Mouse (Mus musculus) G1E (cell line): ENCODE measurements at regions not wholly inside any gene's neighbourhood (a gene's known extent, or its start where the extent isn't known, plus 50 kb on each side); places are given as distances from the start of the nearest gene placed in this dataset.

ENCODE experiments used
- ATAC-seq: 2 replicates; pipeline ENCODE4 v1.8.0; 2016; ENCODE audit warnings: mild to moderate bottlenecking; ENCODE audit not compliant: insufficient number of reproducible peaks, poor library complexity, low FRiP score, severe bottlenecking; ENCODE audit errors: extremely low read depth
- DNase-seq: peaks from one replicate; pipeline ENCODE4 v3.0.0; 2012; ENCODE audit warnings: low spot score
- H3K27me3 ChIP-seq: 2 replicates; pipeline ENCODE4 v1.6.1; 2012; ENCODE audit warnings: mild to moderate bottlenecking, low read length, inconsistent platforms; ENCODE audit not compliant: insufficient read depth
- H3K36me3 ChIP-seq: replicated peaks from 2 replicates; pipeline ENCODE3; 2012; ENCODE audit warnings: mild to moderate bottlenecking, inconsistent platforms
- H3K4me1 ChIP-seq: 2 replicates; pipeline ENCODE4 v1.6.1; 2012; ENCODE audit warnings: low read depth, low read length, inconsistent platforms, mixed read lengths; ENCODE audit not compliant: insufficient read depth
- H3K4me3 ChIP-seq: 2 replicates; pipeline ENCODE4 v1.5.1; 2012; ENCODE audit warnings: low read depth, mild to moderate bottlenecking, inconsistent platforms, low read length, moderate library complexity, mixed read lengths
- H3K9me3 ChIP-seq: replicated peaks from 2 replicates; pipeline ENCODE4 v1.6.1; 2012; ENCODE audit warnings: inconsistent platforms
- CTCF ChIP-seq: IDR thresholded peaks from 2 replicates; pipeline ENCODE4 v1.5.1; 2012; ENCODE audit warnings: low read depth, low read length, inconsistent platforms, mixed read lengths
- GATA1 ChIP-seq: IDR thresholded peaks from 2 replicates; pipeline ENCODE4 v1.6.1; 2012; ENCODE audit warnings: borderline replicate concordance, low read length, inconsistent platforms, mixed read lengths
- GATA2 ChIP-seq: IDR thresholded peaks from 2 replicates; pipeline ENCODE4 v1.6.1; 2012; ENCODE audit warnings: low read depth, low read length, inconsistent platforms, borderline replicate concordance
- POLR2AphosphoS5 ChIP-seq: IDR thresholded peaks from 2 replicates; pipeline ENCODE4 v1.6.1; 2012; ENCODE audit warnings: low read depth, low read length, inconsistent platforms; ENCODE audit not compliant: insufficient replicate concordance
- TAL1 ChIP-seq: conservative IDR thresholded peaks from 2 replicates; pipeline ENCODE4 v1.6.1; 2012; ENCODE audit warnings: low read depth, low read length, inconsistent platforms, mixed read lengths

- peaks cover 12% of the 10 kb centered on the region; the same call in 1 of the 2 replicates for H3K27me3 ChIP-seq
- ATAC-seq: no peak
- H3K4me3 ChIP-seq: no peak overlapping the region
- no peaks in the 10 kb centered on the region for H3K9me3 ChIP-seq
- H3K4me1 ChIP-seq: no peaks in the 10 kb centered on the region; the same call in 1 of the 2 replicates
- TF ChIP-seq GATA1: no peak
- TF ChIP-seq POLR2AphosphoS5: no peak
- TF ChIP-seq TAL1: no peak
- no peak for TF ChIP-seq CTCF
- TF ChIP-seq GATA2: no peak
- no peak for DNase-seq
- no peaks in the 10 kb centered on the region for H3K36me3 ChIP-seq
Observed at GRCm38 (mm10) chr5:44416844-44417589, 190.6 kb upstream of the Tapt1 start.

- no peaks in the 10 kb centered on the region for H3K36me3 ChIP-seq
- no peak overlapping the region for H3K4me3 ChIP-seq
- no peaks in the 10 kb centered on the region; the same call in 1 of the 2 replicates for H3K4me1 ChIP-seq
- DNase-seq: no peak
- TF ChIP-seq TAL1 (no peak), GATA1 (no peak), POLR2AphosphoS5 (no peak), CTCF (no peak), GATA2 (no peak)
- H3K27me3 ChIP-seq: peaks cover 12% of the 10 kb centered on the region; the same call in 1 of the 2 replicates
- H3K9me3 ChIP-seq: no peaks in the 10 kb centered on the region
- ATAC-seq: no peak
Observed at GRCm38 (mm10) chr5:44414441-44414840, 188.0 kb upstream of the Tapt1 start.

GRCm38 (mm10) chr5:44403300-44403699 is 176.9 kb upstream of the Tapt1 start:
- H3K4me3 ChIP-seq: no peak overlapping the region
- no peaks in the 10 kb centered on the region for H3K27me3 ChIP-seq
- ATAC-seq (no peak), DNase-seq (no peak)
- H3K4me1 ChIP-seq: peaks cover 38% of the 10 kb centered on the region
- H3K9me3 ChIP-seq: no peaks in the 10 kb centered on the region
- no peaks in the 10 kb centered on the region for H3K36me3 ChIP-seq
- no peak for TF ChIP-seq CTCF
- no peak for TF ChIP-seq TAL1
- TF ChIP-seq POLR2AphosphoS5: no peak
- no peak for TF ChIP-seq GATA2
- TF ChIP-seq GATA1: no peak

- Histone ChIP-seq H3K4me3 (no peak overlapping the region; the same call in 1 of the 2 replicates), H3K36me3 (no peaks in the 10 kb centered on the region), H3K27me3 (no peaks in the 10 kb centered on the region), H3K9me3 (no peaks in the 10 kb centered on the region), H3K4me1 (peaks cover 42% of the 10 kb centered on the region)
- ATAC-seq (peak; percentile 69), DNase-seq (no peak)
- TF ChIP-seq TAL1: no peak
- no peak for TF ChIP-seq GATA2
- no peak for TF ChIP-seq GATA1
- no peak for TF ChIP-seq POLR2AphosphoS5
- TF ChIP-seq CTCF: no peak
Observed at GRCm38 (mm10) chr5:44400573-44401332, 174.3 kb upstream of the Tapt1 start.

DNA sequence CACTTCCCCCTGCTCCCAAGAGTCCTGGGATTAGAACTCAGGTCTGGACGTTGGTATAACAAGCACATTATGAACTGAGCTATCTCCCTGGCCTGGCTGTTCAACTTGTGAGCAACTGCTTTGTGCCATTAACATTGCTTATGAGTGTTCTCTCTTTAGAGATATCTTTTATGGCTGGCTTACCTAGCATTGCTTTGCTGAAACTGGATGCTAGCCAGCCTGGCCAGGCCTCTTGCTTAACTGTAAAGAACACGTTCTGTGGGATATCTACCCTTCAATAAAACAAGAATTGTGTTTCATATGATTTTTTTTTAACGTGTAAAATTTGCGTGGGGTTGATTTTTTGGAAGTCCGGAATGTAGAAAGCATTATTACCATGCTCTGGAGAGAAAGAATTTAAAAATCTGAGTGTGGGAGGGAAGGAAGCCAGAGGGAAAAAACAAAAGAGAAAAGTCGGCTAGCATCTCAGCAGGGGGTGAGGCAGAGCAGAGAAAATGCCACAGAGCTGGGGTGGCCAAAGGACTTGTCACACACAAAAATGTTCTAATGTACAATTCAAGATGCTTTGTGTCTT is 160.9 kb upstream of the Tapt1 start:
- peaks cover 19% of the 10 kb centered on the region for H3K27me3 ChIP-seq
- H3K36me3 ChIP-seq: no peaks in the 10 kb centered on the region
- ATAC-seq: no peak
- no peak overlapping the region for H3K4me3 ChIP-seq
- DNase-seq: no peak
- H3K4me1 ChIP-seq: no peaks in the 10 kb centered on the region
- no peaks in the 10 kb centered on the region; the same call in 1 of the 2 replicates for H3K9me3 ChIP-seq
- TF ChIP-seq GATA1 (no peak), POLR2AphosphoS5 (no peak), GATA2 (no peak), TAL1 (no peak), CTCF (no peak)

- no peaks in the 10 kb centered on the region for H3K9me3 ChIP-seq
- TF ChIP-seq CTCF (no peak), TAL1 (no peak), GATA1 (no peak), POLR2AphosphoS5 (no peak), GATA2 (no peak)
- no peaks in the 10 kb centered on the region for H3K36me3 ChIP-seq
- DNase-seq: no peak
- ATAC-seq: no peak
- H3K4me3 ChIP-seq: no peak overlapping the region
- H3K27me3 ChIP-seq: peaks cover 19% of the 10 kb centered on the region
- no peaks in the 10 kb centered on the region for H3K4me1 ChIP-seq
Observed at GRCm38 (mm10) chr5:44386176-44386575, 159.8 kb upstream of the Tapt1 start.
